Mouse (Mus musculus) heart, adult 8-10 months (tissue): ENCODE data around the gene Ect2. TPM values are rescaled to one million over a fixed set of nuclear protein-coding genes. Genes with fewer than 3 reads are reported as not detected.
A peak's percentile ranks its signal among the peaks of the same experiment; 100 is the strongest.

Experiments
- DNase-seq: peaks from one replicate; pipeline ENCODE4 v3.0.0; 2022; ENCODE audit warnings: low spot score
- total RNA-seq, 4 experiments: library from RNA; stranded (reverse); gene quantifications; 2 replicates each; pipeline ENCODE4 v1.2.4; 2022

Ect2 gene
- under 1 TPM; 0.12 to 0.43 (median 0.29) TPM for total RNA-seq

DNA sequence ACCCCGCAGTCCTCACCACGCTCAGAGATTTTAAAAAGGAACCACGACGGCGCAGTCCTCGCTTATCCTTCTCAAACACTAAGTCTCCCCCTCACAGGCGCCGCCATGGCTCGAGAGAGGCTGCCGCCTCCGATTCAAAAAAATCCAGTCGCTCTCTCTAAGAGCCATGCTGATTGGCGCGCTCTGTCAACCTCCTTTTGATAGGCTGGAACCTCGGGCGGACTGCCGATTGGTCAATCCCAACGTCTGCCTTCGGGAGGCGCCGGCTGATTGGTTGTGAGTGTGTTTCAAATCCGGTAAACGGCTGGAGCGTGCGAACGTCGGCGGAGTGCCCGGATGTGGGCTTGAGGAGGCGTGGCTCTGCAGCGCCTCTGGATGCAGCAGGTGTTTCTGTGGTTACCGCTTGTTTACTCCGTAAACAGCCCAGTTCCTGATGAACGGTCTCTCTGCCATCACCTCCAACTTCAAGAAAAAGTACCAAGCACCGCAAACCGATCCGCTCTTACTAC is at the start of gene Ect2:
Ect2 (minus strand) TSS at position 178 of the 509 bp plus-strand sequence.
- peak; percentile 100 for DNase-seq

DNA sequence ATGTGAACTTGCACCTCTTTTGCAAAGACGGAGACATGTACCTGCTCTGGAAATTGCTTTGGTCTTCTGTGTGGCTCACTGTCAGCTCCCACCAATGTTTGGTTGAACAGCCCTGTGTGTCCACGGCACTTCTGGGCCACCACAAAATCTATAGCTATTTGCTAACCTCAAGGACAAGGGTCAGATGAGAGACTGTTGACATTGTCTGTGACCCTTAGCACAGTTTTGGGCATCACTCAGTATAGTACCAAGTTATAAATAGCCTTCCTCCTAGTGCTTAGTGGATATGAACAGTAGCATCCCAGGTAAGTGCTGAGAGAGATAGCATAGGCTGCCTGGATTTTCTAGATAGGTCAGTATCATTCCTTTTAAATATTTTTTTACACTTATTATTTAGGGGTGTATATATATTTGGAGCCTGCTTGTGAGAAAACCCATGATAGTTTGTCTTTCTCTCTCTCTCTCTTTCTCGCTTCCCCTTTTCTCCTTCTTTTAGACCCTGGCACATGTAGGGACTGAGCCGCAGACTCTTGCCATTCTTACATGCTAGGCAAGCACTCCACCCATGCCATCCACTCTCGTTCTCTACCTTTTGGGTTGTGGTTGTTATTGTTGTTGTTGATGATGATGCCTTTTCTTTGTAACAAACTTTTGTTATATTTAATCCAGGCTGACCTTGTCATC is 48.2 kb upstream of the Ect2 start:
- no peak for DNase-seq

DNA sequence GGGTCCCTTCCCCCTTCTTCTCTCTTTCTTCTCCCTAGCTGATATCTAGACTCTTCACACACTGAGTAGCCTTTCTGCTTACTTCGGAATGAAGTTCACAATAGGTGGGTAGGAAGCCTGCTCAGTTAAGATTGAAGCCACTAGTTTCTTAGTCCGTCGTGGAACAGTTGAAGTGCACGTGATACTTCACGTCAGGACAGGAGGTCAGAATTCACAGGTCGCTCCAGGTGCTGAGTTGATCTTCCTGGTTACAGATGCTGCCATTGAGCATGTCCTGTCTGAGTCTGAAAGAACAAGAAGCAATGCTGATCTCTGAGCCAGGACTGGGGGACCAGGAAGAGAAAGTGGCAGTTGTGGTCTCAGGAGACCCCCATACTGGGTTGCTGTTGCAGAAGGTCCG is 45.4 kb upstream of the Ect2 start:
- no peak for DNase-seq

DNA sequence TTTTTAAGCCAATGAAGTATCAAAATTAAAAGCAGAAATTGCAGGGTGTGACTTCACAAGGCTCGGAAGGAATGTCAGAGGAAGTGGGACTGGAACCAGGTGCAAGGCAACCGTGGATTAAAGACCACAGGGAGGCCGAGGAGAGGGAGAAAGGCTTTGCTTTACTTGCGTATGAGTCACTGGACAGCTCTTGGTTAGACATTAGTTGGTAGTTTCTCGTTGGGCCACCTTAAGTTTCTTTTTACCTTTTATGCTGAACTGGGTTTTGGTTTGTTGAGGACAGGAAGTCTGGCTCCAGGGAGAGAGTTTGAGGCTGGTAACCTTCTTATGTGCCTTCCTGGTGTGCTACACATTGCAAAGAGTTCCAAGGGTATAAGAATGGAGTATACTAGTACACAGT is 44.1 kb upstream of the Ect2 start:
- DNase-seq = no peak

DNA sequence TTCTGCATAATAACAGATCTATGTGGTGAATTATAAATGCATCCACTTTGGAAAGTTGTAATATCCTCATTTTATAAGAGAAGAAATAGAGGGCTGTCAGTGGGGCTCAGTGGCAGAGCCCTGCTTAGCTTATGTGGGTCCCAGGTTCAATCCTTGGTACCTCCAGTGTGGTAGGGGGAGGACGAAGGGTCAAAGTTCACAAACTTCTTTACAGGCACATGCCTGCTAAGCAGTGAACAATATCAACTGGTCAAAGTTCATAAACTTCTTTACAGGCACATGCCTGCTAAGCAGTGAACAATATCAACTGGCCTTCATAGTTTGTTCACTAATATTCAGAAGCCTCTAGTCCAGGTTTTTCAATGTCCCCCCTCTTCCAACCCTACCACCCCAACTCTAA is 42.9 kb upstream of the Ect2 start:
- no peak for DNase-seq

DNA sequence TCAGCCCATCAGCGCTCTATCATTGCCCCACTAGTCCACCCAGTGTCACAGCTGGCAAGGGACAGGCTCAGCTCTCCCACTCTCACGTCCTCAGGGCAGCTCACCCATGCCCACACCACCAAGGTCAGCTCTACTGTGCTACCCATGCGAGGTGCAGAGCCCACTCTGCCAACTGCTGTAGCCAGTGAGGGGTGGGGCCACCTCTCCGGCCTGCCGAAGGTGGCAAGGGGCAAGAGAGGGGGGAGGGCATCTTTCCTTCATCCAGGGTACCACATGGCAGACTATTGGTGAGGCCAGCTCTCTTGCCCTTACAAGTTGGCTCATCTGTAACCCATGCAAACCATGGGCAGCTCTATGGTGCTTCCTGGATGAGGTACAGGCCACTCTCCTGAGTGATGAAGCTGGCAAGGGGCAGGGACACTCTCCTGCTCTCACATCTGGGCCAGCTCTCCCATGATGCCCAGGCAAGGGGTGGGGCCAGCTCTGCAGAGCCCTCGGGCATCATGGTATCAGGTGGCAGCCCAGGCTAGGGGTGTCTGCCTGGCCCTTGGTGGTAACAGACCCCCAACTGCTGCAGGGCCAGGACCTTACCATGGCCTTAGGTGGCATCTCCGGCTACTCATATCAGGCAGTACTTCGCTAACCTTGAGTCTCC is 42.0 kb upstream of the Ect2 start:
- no peak for DNase-seq

DNA sequence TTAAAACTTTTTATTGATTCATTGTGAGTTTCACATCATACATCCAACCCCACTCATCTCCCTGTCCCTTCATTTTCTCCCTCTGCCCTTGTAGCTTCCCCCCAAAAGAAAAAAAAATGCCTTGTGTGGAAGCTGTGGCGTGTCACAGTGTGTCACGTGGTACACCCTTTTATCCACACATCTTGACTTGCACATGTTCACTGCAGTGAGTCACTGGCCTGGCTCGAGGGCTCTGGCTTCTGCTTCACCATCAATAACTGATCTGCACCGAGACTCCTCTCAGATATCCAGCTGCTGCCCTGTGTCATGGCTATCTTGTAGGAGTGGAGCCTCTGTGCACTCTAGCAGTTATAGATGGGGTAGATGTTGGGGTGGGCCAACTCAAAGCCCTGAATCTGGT is 41.5 kb upstream of the Ect2 start:
- DNase-seq = no peak

DNA sequence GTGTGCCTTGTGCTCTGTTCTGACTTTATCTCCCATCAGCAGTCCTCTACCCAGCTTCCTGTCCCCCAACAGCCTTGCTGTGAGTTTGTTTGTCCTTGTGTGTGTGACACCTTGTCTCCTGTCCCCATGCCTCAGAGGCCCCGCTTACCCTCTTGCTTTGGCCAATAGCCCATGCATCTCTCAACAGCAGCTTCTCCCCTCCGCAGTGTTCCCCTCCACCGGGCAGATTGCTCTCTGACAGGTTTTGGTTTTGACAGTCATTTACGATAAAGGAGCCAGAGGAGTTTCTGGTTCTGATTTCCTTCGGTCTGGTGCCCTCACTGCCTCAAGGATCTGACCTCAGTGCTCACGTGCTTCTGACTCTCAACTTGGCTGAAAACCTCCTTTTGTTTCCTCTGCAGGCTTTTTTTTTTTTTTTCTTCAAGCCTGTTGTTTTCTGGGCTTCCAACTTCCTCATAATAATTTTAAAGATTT is 40.2 kb upstream of the Ect2 start:
- peak; percentile 59 for DNase-seq

DNA sequence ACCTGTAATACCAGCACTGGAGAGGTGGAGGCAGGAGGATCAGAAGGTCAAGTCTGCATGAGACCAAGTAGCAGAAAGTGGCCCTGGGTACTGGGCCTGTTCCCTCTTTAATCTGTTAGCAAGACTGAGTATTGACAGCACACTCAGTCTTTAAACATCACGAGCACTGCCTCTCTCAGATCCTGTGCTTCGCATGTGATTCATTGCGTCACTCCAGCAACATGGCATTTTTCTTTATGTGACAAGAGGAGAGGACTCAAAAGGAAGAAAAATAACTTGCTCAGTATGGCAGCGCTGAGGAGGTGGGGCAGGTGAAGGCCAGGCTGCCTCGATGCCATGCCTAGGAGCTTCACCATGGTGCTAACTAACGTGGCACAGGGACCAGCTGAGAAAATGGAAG is 38.2 kb upstream of the Ect2 start:
- peak; percentile 35 for DNase-seq

DNA sequence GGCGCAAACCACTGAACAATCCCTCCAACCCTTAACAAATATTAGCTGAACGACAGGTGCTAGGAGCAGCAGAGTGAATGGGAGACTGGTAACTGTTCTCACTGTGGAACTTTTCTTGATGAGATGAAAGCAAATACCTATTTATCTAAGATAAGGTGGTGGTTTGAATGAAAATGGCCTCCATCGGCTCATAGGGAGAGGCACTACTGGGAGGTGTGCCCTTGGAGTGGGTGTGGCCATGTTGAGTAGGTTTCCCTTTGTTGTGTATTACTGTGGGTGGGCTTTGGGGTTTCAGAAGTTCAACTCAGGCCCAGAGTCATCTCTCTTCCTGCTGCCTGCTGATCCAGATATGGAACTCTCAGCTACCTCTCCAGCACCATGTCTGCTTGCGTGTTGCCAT is 37.2 kb upstream of the Ect2 start:
- no peak for DNase-seq

DNA sequence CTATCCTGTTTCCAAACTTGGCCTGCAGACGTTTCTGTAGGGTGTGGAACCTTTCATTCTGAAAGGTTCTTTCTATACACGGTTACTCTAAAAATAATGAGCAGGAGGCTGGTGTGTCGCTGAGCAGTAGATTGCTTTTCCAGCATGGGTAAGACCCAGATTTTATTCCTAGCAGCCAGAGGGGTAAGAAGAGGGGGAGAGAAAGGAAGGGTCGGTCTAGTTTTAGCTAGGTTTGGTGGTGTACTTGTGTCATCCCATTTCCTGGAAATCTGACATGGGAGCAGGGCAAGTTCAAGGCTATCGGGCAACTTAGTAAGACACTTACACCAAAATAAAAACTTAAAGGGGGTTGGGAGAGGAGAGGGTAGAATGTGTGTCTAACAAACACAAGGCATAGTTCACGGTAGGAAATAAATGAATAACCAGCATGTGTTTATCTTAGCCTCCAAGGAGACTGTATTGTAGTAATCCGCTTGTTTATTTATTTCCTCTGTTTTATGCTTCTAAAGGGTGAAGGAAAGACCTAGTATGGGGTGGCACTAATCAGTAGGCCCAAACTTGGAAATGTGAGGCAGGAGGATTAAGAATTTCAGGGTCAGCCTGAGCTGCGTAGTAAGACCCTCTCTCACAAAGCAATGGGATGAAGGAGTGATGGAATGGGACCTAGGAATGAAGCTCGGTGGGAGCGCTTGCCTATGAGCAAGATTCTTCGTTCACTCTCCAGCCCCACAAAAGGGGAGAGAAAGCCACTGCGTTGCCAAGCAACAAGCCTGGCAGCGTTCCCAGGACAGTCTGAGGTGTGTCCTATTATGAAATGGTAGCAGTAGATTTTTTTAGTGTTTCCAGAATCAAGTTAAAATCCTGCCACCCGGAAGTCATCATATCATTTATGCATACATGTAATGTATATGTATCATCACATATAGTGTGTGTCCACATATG is 35.9 kb upstream of the Ect2 start:
- DNase-seq = peak; percentile 76

DNA sequence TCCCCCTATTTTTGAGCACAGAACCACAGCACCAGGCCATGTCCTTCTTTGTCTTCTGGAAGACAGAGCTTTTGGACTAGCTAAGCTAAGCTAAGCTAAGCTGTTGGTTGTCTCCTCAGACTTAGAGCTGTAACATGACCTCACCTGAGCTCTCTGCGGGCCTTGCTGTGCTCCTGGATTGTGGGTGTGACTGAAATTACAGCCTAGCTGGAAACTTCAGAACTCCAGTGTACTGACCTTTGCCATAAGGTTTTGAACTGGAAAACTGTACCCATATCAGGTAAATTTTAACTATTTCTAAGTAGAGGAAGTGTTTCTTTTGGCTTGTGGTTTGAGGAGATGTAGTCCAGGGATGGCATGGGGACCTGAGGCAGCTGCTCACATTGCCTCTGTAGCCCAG is 34.7 kb upstream of the Ect2 start:
- no peak for DNase-seq

DNA sequence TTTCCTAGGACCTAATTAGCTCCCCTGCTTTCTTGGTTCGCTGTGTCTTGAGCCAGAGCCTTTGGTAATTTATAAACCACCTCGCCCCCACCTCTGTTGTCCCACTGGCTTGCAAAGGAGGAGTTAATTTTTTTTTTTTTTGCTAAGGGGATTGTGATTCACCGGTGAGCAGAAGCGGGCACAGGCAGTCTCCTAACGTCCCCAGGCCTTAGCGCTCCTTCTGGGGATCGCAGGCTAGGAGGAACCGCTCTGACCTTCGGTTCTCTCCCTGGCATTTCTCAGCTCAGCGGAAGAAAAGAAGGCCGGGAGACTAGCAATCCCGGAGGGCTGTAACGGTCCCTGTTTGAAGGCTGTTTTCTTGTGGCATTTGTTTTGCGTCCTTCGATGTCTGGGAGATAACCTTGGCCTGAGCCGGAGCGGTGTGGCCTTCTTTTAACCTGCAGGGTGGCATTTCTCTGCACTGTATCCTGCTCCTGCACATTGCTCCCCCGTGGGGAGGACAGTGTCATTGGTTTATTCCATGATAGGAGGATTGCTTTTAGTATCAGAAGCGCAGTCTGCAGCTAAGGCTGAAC is 30.0 kb upstream of the Ect2 start:
- DNase-seq = peak; percentile 36

DNA sequence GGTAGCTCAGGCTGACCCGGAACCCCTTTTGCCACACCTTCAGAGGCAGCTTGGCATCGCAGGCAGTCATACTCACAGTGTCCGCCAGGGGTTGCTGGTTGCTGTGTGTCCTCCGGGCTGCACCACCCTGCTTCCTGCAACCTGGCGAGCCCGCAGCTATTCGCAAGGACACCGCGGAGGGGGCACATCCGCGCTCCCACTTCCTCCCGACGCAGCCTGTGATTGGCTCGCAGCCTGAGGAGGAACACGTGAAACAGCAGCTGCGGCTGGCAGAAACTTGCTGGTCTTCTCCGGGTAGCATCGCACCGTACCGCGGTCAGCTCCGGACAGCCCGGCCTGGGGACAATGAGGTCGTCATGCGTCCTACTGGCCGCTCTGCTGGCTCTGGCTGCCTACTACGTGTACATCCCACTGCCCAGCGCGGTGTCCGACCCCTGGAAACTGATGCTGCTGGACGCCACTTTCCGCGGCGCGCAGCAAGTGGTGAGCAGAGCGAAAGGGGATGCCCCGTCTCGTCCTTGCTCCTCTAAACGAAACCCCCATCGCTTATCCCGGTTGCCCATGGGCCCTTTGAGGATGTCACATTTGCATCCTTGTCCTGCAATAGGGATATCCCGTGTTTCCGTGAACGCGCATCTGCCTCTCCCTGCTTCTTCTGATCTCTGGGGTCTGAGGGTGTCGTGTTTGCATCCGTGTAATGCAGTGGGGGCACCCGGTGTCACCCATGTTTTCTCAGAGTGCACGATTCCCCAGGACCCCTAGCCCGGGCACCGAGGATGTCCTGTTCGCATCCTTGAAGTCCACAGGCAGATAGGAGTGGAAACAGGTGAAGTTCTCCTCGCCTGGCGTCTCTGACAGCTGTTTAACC is 29.3 kb upstream of the Ect2 start, which contains the start of gene Nceh1:
Nceh1 (plus strand) TSS at position 233 of the 868 bp plus-strand sequence.
- DNase-seq = peak; percentile 94

DNA sequence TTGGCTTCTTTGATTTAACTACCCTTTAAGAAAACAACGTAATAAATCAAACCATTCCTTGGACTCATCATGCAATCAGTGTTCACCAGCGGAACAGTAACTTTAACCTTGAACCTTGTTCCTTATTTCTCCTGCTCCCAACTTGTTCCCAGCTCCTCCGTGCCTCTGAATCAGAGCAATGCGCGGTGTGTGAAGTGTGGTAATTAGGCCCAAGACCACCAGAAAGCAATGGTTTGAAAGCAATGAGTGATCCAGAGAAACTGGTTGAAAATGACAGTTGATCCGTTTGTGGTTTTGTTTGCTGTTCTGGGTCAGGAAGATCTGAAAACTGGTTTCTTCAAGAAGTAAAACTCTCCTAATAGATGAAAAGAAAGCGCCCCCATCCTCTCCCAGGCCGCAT is 26.0 kb upstream of the Ect2 start:
- DNase-seq = no peak

DNA sequence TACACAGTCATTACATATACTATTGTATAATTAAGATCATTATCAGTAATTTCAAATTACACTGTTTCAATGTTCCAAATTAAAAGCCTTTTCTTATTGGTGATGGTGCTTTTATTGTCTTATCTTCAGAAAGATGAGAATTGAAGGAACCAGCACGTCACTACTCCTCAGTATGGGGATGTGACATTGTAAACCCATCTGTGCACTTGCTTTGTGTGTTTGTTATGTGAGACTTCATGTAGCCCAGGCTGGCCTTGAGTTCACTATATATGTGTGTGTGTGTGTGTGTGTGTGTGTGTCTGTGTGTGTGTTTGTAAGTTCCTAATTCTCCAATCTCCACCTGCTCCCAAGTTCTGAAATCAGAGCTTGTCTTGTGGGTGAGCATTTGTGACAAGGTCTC is 16.6 kb upstream of the Ect2 start:
- DNase-seq = no peak

DNA sequence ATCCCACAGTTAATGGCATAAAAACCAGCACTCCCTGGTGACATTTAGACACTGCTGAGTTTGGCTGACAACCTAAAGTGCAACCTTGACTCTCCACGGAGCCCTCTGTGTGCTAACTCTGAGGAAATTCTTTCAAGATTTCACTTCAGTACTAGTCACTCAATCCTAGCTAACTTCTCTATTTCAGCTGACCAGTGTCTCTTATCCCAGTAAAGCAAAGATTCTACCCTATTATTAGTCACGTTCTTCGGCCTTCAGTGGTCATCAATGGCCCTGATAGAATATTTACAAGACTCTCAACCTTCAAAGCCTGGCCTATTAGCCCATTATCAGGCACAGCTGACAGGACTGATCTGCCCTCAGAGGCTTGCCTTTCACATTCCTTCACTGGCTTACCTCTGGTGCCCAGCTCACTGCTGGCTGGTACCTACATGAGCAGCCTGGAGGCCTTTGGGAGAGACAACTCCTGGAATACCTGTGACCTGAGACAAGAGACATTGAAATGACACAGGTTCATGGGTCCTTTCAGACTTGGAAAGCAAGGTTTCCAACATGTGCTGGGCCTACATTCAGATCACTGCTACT is 11.9 kb upstream of the Ect2 start:
- DNase-seq = no peak

DNA sequence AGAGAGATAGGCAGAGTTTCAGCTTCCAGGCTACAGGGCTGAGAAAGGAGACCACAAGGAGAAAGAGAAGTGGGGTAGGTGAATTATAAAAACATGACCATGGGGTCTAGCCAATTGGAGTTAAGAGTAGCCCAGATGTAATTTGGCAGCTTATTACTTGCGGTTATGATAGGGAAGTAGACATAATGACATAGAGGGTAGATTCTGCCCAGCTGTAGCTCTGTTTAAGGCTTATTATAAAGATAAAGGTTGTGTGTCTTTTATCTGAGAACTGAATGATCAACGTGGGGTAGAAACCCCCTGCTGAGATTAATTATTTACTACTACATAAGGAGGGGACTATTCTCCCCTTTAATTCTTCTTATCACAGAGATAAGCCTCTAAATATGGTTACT is 8.7 kb upstream of the Ect2 start:
- no peak for DNase-seq

DNA sequence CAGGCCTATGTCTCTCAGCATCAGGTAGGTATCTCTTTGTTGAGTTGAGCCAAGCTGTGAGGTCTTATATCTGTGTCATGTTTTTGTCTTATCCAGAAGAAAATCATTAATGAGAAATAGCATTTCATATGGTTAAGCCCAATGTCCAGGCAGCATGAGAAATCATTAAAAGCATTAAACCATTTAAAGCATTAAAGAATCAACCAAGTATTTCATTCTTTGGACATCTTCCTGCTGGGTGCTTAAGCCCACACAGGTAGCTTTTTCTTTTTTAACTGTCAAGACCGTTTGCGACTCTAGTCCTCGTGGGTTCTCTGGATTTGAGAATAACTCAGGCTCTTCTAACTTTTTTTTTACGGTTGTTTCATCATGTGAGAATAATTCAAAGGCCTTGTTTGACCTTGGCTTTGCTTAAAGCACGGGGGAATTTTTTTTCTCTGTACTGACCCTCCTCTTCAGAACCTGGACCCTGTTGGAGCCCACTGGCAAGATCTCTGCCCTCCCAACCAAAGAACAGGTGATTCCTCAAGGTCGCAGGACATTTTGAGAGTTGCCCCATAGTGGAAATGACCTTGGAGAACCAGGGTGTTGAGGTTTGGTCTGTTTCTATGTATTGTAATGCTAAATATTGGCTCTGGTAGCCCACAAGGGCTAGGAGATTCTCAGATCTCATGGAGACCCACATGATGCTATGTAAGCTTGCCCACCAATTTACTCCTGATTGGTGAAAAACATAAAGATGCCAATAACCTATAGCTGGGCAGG is 8.1 kb upstream of the Ect2 start:
- no peak for DNase-seq

DNA sequence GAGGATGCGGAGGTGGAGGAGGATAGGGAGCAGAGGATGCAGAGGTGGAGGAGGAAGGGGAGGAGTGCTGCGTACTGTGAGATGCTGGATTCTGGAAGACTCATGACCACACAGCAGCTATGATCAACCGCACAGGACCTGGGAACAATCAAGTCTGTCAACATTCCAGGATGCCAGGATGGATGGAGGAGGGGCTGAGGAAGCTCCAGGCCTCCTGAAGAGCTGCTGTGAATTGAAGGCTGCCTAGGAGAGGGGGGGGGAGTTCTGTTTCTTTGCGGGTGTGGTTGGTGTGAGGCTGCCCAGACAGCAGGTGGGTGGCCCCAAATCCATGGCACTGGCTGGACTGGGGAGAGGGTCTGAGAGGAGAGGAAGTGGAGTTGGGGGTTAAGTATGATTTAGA is 5.2 kb upstream of the Ect2 start:
- no peak for DNase-seq
